Mouse (Mus musculus) bone marrow, adult 2 months (tissue): Measurements from ENCODE around the gene Hoxc13.

Experiments
- CTCF ChIP-seq: fragments of 200-500 bp; IDR thresholded peaks from 2 replicates; pipeline ENCODE4 v1.5.1; 2011; ENCODE audit warnings: low read length, control low read depth; ENCODE audit not compliant: control insufficient read depth, insufficient read depth
- POLR2A ChIP-seq: fragments of 200-500 bp; IDR thresholded peaks from 2 replicates; pipeline ENCODE4 v1.6.1; 2011; ENCODE audit warnings: low read depth, mild to moderate bottlenecking, control low read depth, low read length, borderline replicate concordance; ENCODE audit not compliant: control insufficient read depth

- TF ChIP-seq CTCF = no peak
- no peak for TF ChIP-seq POLR2A
Observed at GRCm38 (mm10) chr15:102975034-102975433, 54.1 kb downstream of the Hoxc13 start.
